Mouse (Mus musculus) c-Kit-positive CD71-positive TER-119-positive erythroid progenitor cells, embryonic 14.5 days (primary cell): Measurements from ENCODE around the gene Hs6st3.
"Not testable (repeated sequence)": the region's sequence is repeated elsewhere in the genome, so short reads cannot be mapped to it uniquely, and the experiment has no call there.

ENCODE experiments used
- DNase-seq: peaks from one replicate; pipeline ENCODE4 v3.0.0-alpha.2; 2013; ENCODE audit warnings: low spot score

Gene Hs6st3

DNA sequence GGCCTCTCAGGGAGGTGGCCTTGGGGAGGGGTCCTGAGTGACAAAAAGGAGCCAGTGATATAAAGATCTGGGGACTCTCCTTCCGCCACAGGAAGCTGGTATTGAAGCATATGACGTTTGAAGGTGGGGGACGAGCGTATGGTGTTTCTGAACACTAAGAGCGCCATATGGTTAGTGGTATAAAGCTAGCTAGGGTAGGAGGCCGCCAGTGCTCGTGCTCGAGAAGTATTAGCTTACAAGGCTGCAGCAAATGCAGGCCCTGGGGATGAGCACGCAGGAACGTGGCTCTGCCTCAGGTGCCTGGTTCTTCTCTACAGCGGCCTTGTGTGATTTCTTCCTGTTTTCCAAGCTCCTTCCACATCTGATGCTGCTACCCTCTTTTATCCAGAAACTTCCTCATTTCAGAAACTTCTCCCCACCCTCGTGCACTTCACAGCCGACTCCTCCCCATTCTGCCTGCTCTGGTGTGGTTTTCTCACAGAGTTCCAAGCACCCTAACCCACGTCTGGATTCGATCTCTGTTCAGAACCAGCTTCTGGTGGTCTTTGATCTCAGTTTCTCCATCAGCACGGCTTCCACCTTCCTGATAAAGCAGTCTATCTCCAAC is 110.0 kb downstream of the Hs6st3 start:
- DNase-seq: no peak

DNA sequence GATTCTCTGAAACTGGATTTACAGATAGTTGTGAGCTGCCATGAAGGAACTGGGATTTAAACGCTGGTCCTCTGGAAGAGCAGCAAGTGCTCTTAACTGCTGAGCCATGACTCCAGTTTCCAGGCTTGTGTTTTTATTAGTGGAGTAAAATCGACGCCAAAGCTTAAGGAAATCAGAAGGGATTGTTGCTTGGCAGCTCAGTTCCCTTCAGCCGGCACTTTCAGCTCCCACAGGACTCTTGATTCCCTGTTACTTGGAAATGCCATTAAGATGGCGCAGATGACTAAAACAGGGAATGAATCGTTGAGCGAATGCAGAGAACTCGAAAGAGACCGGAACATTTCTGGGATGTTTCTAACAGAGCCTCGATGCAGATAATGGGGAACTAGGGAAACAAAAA is 112.2 kb downstream of the Hs6st3 start:
- DNase-seq: no peak

- no peak for DNase-seq
These were observed 117.3 kb downstream of the Hs6st3 start for GRCm38 (mm10) chr14:119255396-119255795.

GRCm38 (mm10) chr14:119257072-119257471 is 118.9 kb downstream of the Hs6st3 start:
- DNase-seq: no peak

GRCm38 (mm10) chr14:119260176-119260962 is 122.2 kb downstream of the Hs6st3 start:
- no peak for DNase-seq

DNA sequence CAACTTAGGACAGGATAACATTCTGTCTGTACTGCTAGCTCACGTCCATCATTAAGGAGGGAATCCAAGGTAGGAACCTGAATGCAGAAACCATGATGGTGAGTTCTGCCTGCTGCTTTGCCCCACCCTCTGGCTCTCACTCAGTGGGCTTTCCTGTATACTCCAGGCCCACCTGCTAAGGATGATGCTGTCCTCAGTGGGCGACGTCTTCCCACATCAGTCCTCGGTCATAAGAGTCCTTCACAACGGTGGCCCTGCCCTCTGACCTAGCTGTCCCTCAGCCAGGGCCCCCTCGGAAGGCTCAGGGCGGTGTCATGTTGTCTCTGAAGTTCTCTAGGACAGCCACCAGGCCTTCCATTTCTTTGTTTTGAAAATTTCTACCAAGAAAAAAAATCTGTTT is 128.2 kb downstream of the Hs6st3 start:
- no peak for DNase-seq

GRCm38 (mm10) chr14:119273088-119273487 is 134.9 kb downstream of the Hs6st3 start:
- DNase-seq: no peak

GRCm38 (mm10) chr14:119278156-119278555 is 140.0 kb downstream of the Hs6st3 start:
- DNase-seq: not testable (repeated sequence)

DNA sequence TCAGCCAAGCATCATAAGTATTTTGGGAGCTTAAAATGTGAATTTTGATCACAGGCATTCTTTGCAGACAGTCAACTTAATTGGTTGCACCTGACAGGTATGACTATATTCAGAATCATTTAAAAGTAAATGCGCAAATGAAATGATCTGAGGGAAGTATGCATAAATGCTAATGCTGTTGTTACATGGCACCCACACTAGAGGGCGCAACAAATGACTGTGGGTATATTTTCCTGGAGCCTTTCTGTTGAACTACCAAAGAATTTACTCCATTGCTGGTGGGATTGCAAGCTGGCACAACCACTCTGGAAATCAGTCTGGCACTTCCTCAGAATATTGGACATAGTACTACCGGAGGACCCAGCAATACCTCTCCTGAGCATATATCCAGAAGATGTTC is 145.8 kb downstream of the Hs6st3 start:
- DNase-seq: no peak

- no peak for DNase-seq
These were observed 151.5 kb downstream of the Hs6st3 start for GRCm38 (mm10) chr14:119289668-119290067.

DNA sequence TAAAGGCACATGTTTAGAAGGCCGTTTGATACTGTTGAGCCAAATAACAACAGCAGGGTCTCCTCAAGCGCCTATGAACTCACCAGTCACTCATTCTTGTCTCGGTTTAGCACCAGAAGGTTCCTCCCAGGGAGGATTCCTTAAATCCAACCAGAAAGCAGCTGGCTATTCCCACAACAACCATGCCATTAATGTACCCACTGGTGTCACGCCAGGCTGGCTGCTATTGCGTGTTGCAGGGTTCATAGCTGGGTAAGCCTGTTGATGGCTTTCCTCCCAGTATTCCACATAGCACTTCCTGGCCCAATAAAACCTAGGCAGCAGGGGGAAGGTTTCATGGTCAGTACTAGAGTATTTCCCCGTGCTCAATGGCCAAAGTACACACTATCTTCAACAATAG is 155.9 kb downstream of the Hs6st3 start:
- DNase-seq: no peak

- no peak for DNase-seq
These were observed 168.3 kb downstream of the Hs6st3 start for GRCm38 (mm10) chr14:119306461-119306860.

- DNase-seq: no peak
These were observed 180.2 kb downstream of the Hs6st3 start for GRCm38 (mm10) chr14:119318379-119318778.

- DNase-seq: no peak
These were observed 209.1 kb downstream of the Hs6st3 start for GRCm38 (mm10) chr14:119347236-119347635.

GRCm38 (mm10) chr14:119361414-119361813 is 223.3 kb downstream of the Hs6st3 start:
- DNase-seq: no peak

GRCm38 (mm10) chr14:119367866-119368425 is 229.8 kb downstream of the Hs6st3 start:
- DNase-seq: no peak

DNA sequence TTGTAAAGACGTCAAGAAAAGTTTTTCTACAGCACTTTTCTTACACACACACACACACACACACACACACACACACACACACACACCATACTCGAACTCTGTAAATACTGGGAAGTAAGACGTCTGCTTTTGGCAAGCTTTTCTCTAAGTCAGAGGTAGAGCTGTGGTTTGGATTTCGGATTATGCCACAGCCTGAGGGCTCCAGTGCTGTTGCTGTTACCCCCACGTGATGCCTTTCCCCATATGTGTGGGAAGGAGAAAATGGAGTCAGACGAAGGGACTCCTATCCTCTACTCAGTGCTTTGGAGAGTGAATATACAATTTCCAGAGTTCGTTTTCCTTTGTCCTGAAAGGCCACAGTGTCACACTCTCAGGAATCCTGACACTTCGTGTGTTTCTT is 231.1 kb downstream of the Hs6st3 start:
- no peak for DNase-seq

GRCm38 (mm10) chr14:119370013-119370412 is 231.9 kb downstream of the Hs6st3 start:
- no peak for DNase-seq

- DNase-seq: no peak
These were observed 241.2 kb downstream of the Hs6st3 start for GRCm38 (mm10) chr14:119379303-119379702.

DNA sequence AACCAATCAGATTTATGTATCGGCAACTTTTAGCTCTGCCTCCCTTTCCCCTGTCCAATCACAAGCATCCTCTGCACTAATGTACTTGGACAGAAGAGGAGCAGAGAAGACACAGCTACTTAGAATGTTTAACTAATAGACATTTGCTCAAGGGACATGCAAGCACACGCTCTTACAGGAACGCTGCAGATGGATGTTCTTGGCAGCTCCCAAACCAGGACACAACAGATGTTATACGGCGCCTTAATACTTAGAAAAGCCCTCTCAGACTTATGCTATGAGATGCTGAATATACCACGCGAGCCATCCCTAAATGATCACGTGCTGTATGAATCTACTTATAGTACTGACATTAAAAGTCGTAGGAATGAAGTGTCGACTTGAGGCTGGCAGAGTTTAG is 263.5 kb downstream of the Hs6st3 start:
- DNase-seq: no peak

DNA sequence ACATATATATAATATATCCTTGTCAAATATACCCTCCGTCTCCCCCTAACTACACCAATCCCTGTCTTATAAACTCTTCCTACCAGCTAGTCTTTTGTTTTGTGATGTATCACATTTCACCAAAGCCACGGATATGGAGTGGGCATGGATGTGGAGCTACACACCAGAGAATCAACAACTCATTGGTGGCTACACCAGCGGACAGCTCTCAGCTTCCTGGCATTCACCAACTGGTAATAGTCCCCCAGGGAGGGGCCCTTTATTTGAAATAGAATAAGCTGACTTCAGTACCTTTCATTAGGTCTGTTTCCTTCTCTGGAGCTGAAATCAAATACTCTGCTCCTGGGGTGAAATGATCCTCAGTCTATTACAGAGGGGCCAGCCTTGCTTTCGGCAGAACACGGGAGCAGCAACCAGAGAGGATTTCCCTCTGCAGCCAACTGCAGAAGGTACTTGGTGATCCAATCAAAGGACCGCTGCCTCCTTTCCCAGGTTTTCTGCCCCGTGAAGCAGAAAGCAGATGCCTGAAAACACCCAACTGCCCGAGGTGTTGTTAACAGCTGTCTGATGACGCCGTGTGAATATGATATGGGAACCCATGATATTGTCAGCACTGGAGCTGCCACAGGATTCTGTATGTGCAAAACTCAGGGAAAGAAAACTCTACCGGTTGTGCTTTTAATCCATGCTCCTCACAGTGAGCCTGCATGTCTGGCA is 271.4 kb downstream of the Hs6st3 start:
- DNase-seq: no peak

DNA sequence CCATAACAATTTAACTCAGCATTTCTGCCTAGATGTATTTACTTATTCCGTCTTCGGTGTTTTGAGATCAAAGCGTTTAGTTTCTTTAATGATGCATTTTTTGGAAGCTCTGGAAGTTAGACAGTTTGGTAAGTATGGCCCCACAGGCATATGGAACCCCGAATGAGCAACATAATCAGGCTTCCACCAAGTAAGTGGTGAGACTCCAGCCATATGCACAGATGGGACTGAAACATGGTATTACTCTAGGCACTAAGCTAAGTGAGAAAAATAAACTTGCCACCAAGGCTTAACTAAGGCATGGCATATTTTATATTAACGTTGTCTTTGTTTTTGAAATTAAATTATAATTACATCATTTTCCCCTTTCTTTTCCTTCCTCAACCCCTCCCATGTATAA is 284.8 kb downstream of the Hs6st3 start:
- DNase-seq: no peak

DNA sequence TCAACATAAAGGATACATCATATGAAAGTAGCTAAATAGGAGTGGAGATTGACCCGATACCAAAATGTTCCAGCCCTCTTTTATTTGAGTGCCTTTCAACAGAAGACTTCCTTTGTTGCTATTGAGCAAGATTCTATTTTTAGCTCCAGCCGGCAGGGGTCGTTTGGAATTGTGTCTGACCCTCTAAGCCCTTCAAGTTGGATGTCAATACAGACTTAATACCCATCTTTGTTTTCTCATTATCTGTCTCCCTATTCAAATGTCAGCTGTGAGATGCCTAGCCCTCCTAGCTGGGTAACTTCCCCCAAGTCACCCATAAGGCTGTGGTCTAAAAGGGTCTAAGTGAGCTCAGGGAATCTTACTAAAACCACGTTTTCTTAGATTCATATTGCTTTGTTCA is 312.3 kb downstream of the Hs6st3 start:
- no peak for DNase-seq
